Mouse (Mus musculus): ENCODE results near the gene Gm16223. TPM values are rescaled to one million over a fixed set of nuclear protein-coding genes. Genes with fewer than 3 reads are reported as not detected.

The Gm16223 gene
- polyA plus RNA-seq, 1 experiment: not detected

- Histone ChIP-seq H3K27me3 (ENCODE audit: control insufficient read depth, insufficient read depth, low read length) (no peaks in the 10 kb centered on the region), H3K4me3 (ENCODE audit: low read depth, low read length) (no peak overlapping the region), H3K4me1 (ENCODE audit: control insufficient read depth, insufficient read depth, insufficient read length, low read length) (no peaks in the 10 kb centered on the region), H3K36me3 (ENCODE audit: control insufficient read depth, insufficient read depth, low read length) (no peaks in the 10 kb centered on the region), H3K27ac (ENCODE audit: insufficient read depth, low read depth, low read length) (no peak overlapping the region)
- 75% methylated on average over 3 of the region's 3 CpGs for WGBS
- TF ChIP-seq CTCF (IDR thresholded peaks at IDR 0.05; ENCODE audit: extremely low read depth, insufficient read length, insufficient replicate concordance, low read depth, low read length) (no peak), POLR2A (IDR thresholded peaks at IDR 0.05; ENCODE audit: low read depth, low read length) (no peak)
Measured at GRCm38 (mm10) chr5:42067075-42067474, 685 bp upstream of the Gm16223 start.

GRCm38 (mm10) chr5:42068188-42068579 lies 424 bp downstream of the Gm16223 start:
- H3K4me3 ChIP-seq (ENCODE audit: low read depth, low read length): no peak overlapping the region
- 41% methylated on average over 1 of the region's 1 CpGs for WGBS
- H3K4me1 ChIP-seq (ENCODE audit: control insufficient read depth, insufficient read depth, insufficient read length, low read length): no peaks in the 10 kb centered on the region
- no peak overlapping the region for H3K27ac ChIP-seq (ENCODE audit: insufficient read depth, low read depth, low read length)
- no peaks in the 10 kb centered on the region for H3K36me3 ChIP-seq (ENCODE audit: control insufficient read depth, insufficient read depth, low read length)
- no peaks in the 10 kb centered on the region for H3K27me3 ChIP-seq (ENCODE audit: control insufficient read depth, insufficient read depth, low read length)
- no peak for TF ChIP-seq CTCF (IDR thresholded peaks at IDR 0.05; ENCODE audit: extremely low read depth, insufficient read length, insufficient replicate concordance, low read depth, low read length)
- TF ChIP-seq POLR2A (IDR thresholded peaks at IDR 0.05; ENCODE audit: low read depth, low read length): no peak

- no peak overlapping the region for H3K27ac ChIP-seq (ENCODE audit: insufficient read depth, low read depth, low read length)
- WGBS: 64% methylated on average over 5 of the region's 5 CpGs
- no peaks in the 10 kb centered on the region for H3K4me1 ChIP-seq (ENCODE audit: control insufficient read depth, insufficient read depth, insufficient read length, low read length)
- TF ChIP-seq CTCF (IDR thresholded peaks at IDR 0.05; ENCODE audit: extremely low read depth, insufficient read length, insufficient replicate concordance, low read depth, low read length) (no peak), POLR2A (IDR thresholded peaks at IDR 0.05; ENCODE audit: low read depth, low read length) (no peak)
- H3K4me3 ChIP-seq (ENCODE audit: low read depth, low read length): no peak overlapping the region
- H3K36me3 ChIP-seq (ENCODE audit: control insufficient read depth, insufficient read depth, low read length): no peaks in the 10 kb centered on the region
- no peaks in the 10 kb centered on the region for H3K27me3 ChIP-seq (ENCODE audit: control insufficient read depth, insufficient read depth, low read length)
Measured at GRCm38 (mm10) chr5:42116586-42117346, 49.0 kb downstream of the Gm16223 start.

- no peak overlapping the region for H3K4me3 ChIP-seq (ENCODE audit: low read depth, low read length)
- TF ChIP-seq POLR2A (IDR thresholded peaks at IDR 0.05; ENCODE audit: low read depth, low read length): no peak
- no peak for TF ChIP-seq CTCF (IDR thresholded peaks at IDR 0.05; ENCODE audit: extremely low read depth, insufficient read length, insufficient replicate concordance, low read depth, low read length)
- H3K4me1 ChIP-seq (ENCODE audit: control insufficient read depth, insufficient read depth, insufficient read length, low read length): no peaks in the 10 kb centered on the region
- H3K27me3 ChIP-seq (ENCODE audit: control insufficient read depth, insufficient read depth, low read length): no peaks in the 10 kb centered on the region
- no peaks in the 10 kb centered on the region for H3K36me3 ChIP-seq (ENCODE audit: control insufficient read depth, insufficient read depth, low read length)
- H3K27ac ChIP-seq (ENCODE audit: insufficient read depth, low read depth, low read length): no peak overlapping the region
Measured at GRCm38 (mm10) chr5:42125562-42125961, 57.8 kb downstream of the Gm16223 start.

- Histone ChIP-seq H3K4me1 (ENCODE audit: control insufficient read depth, insufficient read depth, insufficient read length, low read length) (no peaks in the 10 kb centered on the region), H3K36me3 (ENCODE audit: control insufficient read depth, insufficient read depth, low read length) (no peaks in the 10 kb centered on the region), H3K27me3 (ENCODE audit: control insufficient read depth, insufficient read depth, low read length) (no peaks in the 10 kb centered on the region), H3K27ac (ENCODE audit: insufficient read depth, low read depth, low read length) (no peak overlapping the region), H3K4me3 (ENCODE audit: low read depth, low read length) (no peak overlapping the region)
- TF ChIP-seq POLR2A (IDR thresholded peaks at IDR 0.05; ENCODE audit: low read depth, low read length): no peak
- TF ChIP-seq CTCF (IDR thresholded peaks at IDR 0.05; ENCODE audit: extremely low read depth, insufficient read length, insufficient replicate concordance, low read depth, low read length): no peak
- WGBS: 60% methylated on average over 3 of the region's 3 CpGs
Measured at GRCm38 (mm10) chr5:42155626-42156025, 87.9 kb downstream of the Gm16223 start.

- TF ChIP-seq CTCF (IDR thresholded peaks at IDR 0.05; ENCODE audit: extremely low read depth, insufficient read length, insufficient replicate concordance, low read depth, low read length) (no peak), POLR2A (IDR thresholded peaks at IDR 0.05; ENCODE audit: low read depth, low read length) (no peak)
- WGBS: 80% methylated on average over 2 of the region's 2 CpGs
- Histone ChIP-seq H3K36me3 (ENCODE audit: control insufficient read depth, insufficient read depth, low read length) (no peaks in the 10 kb centered on the region), H3K4me3 (ENCODE audit: low read depth, low read length) (no peak overlapping the region), H3K4me1 (ENCODE audit: control insufficient read depth, insufficient read depth, insufficient read length, low read length) (no peaks in the 10 kb centered on the region), H3K27me3 (ENCODE audit: control insufficient read depth, insufficient read depth, low read length) (no peaks in the 10 kb centered on the region), H3K27ac (ENCODE audit: insufficient read depth, low read depth, low read length) (no peak overlapping the region)
Measured at GRCm38 (mm10) chr5:42164731-42165130, 97.0 kb downstream of the Gm16223 start.

- H3K27ac ChIP-seq (ENCODE audit: insufficient read depth, low read depth, low read length): no peak overlapping the region
- no peak overlapping the region for H3K4me3 ChIP-seq (ENCODE audit: low read depth, low read length)
- no peak for TF ChIP-seq CTCF (IDR thresholded peaks at IDR 0.05; ENCODE audit: extremely low read depth, insufficient read length, insufficient replicate concordance, low read depth, low read length)
- TF ChIP-seq POLR2A (IDR thresholded peaks at IDR 0.05; ENCODE audit: low read depth, low read length): no peak
- 43% methylated on average over 1 of the region's 1 CpGs for WGBS
- no peaks in the 10 kb centered on the region for H3K36me3 ChIP-seq (ENCODE audit: control insufficient read depth, insufficient read depth, low read length)
- H3K27me3 ChIP-seq (ENCODE audit: control insufficient read depth, insufficient read depth, low read length): no peaks in the 10 kb centered on the region
- no peaks in the 10 kb centered on the region for H3K4me1 ChIP-seq (ENCODE audit: control insufficient read depth, insufficient read depth, insufficient read length, low read length)
Measured at GRCm38 (mm10) chr5:42166311-42166710, 98.6 kb downstream of the Gm16223 start.
